Comparison of ENCODE assay signal across 8 mouse cellular contexts in the genomic region with DNA sequence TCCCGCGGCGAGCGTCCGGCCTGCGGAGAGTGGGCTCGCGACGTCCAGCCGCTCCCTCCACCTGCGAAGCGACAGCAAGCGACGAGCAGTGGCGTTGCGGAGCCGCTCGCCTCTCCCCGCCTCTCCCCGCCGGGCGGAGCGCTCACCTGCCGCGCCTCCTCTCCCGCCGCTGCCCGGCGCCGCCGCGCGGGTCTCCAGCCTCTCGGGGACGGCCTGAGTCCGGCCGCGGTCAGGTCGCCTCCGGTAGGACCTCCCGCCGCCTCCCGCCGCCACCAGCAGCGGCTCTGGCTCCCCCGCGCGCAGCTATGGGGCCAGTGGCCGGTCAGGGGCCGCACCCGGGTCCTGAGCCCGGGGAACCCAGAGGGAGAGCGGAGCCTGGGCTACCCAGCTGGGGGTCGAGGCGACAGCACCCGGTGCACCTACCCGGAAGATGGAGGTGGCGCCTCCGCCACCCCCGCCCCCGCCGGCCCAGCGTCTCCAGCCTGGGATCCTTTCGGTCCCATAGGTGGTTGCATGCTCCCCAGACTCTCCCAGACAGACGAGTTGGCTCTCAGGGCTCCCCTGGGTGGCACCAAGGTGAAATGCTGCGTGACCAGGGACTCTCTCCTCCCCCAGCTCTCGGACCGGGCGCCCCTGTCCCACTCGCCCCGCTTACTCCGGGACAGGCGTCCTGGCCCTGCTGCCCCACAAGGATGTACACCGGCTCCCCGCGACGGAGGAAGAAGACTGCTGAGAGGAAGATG. TPM values are rescaled to one million over a fixed set of nuclear protein-coding genes. Genes with fewer than 3 reads are reported as not detected.
DNase-seq lines count a peak whose midpoint lies in the region; ATAC-seq and TF ChIP-seq lines count a peak whose summit lies in the region.

No protein-coding gene starts in this region.

- no peaks in the 10 kb centered on the region; the same call in 1 of the 2 replicates for H3K36me3 ChIP-seq in ES-Bruce4 (ENCODE audit: control insufficient read depth, insufficient read depth, low read length, poor library complexity, severe bottlenecking)
- no peaks in the 10 kb centered on the region; the same call in 1 of the 2 replicates for H3K36me3 ChIP-seq in heart, embryonic 15.5 days
- H3K36me3 ChIP-seq in midbrain, embryonic 12.5 days = no peaks in the 10 kb centered on the region

- ATAC-seq in heart, embryonic 15.5 days (replicated peaks; ENCODE audit: insufficient number of reproducible peaks, insufficient read depth, low FRiP score, low read depth) = 0 out of 2 replicates have a peak, but pooled peaks have one; percentile 43
- ATAC-seq in midbrain, embryonic 12.5 days (ENCODE audit: low FRiP score, low read depth) = peak; percentile 60; the same call in 1 of the 2 replicates

- peak overlapping the region; percentile 84 for H3K9ac ChIP-seq in ES-Bruce4 (ENCODE audit: low read depth, poor library complexity, severe bottlenecking)
- H3K9ac ChIP-seq in heart, embryonic 15.5 days = peak overlapping the region; percentile 60
- H3K9ac ChIP-seq in midbrain, embryonic 12.5 days (replicated peaks) = peak overlapping the region; percentile 65

- no peak for TF ChIP-seq CTCF in ES-Bruce4 (IDR thresholded peaks at IDR 0.05; ENCODE audit: low read depth, low read length)

- peaks cover 13% of the 10 kb centered on the region for H3K27me3 ChIP-seq in ES-Bruce4 (ENCODE audit: control insufficient read depth, insufficient read depth, low read length, poor library complexity, severe bottlenecking)
- peaks cover 73% of the 10 kb centered on the region for H3K27me3 ChIP-seq in heart, embryonic 15.5 days
- H3K27me3 ChIP-seq in midbrain, embryonic 12.5 days = peaks cover 75% of the 10 kb centered on the region

- no peaks in the 10 kb centered on the region for H3K9me3 ChIP-seq in ES-Bruce4 (replicated peaks; ENCODE audit: control insufficient read depth, insufficient read depth, low read length, poor library complexity, severe bottlenecking)
- no peaks in the 10 kb centered on the region for H3K9me3 ChIP-seq in heart, embryonic 15.5 days (replicated peaks)
- no peaks in the 10 kb centered on the region for H3K9me3 ChIP-seq in midbrain, embryonic 12.5 days

- WGBS in heart, embryonic 15.5 days = 1% methylated on average over 77 of the region's 77 CpGs
- WGBS in midbrain, embryonic 12.5 days = under 1% methylated on average over 57 of the region's 77 CpGs

- no peak for TF ChIP-seq POLR2A in ES-Bruce4 (IDR thresholded peaks at IDR 0.05; ENCODE audit: insufficient read depth, low read length)

- H3K27ac ChIP-seq in ES-Bruce4 (ENCODE audit: insufficient read depth, low read length) = no peak overlapping the region
- H3K27ac ChIP-seq in heart, embryonic 15.5 days = no peak overlapping the region
- H3K27ac ChIP-seq in midbrain, embryonic 12.5 days (replicated peaks) = no peak overlapping the region

- H3K4me1 ChIP-seq in ES-Bruce4 (ENCODE audit: control insufficient read depth, insufficient read depth, low read length) = no peaks in the 10 kb centered on the region
- peaks cover 17% of the 10 kb centered on the region for H3K4me1 ChIP-seq in heart, embryonic 15.5 days (replicated peaks)
- peaks cover 17% of the 10 kb centered on the region for H3K4me1 ChIP-seq in midbrain, embryonic 12.5 days

- H3K4me3 ChIP-seq in ES-Bruce4 (ENCODE audit: low read depth, low read length) = peak overlapping the region; percentile 79
- peak overlapping the region; percentile 74 for H3K4me3 ChIP-seq in heart, embryonic 15.5 days
- peak overlapping the region; percentile 66 for H3K4me3 ChIP-seq in midbrain, embryonic 12.5 days

- peak overlapping the region; percentile 100 for H3K4me2 ChIP-seq in heart, embryonic 15.5 days
- peak overlapping the region; percentile 100 for H3K4me2 ChIP-seq in midbrain, embryonic 12.5 days (replicated peaks)

- no peak for TF ChIP-seq EP300 in ES-Bruce4 (IDR thresholded peaks at IDR 0.05; ENCODE audit: insufficient read depth, low read depth, low read length)

- intact Hi-C loops in gastrocnemius, postnatal 14 days (cut with DNase I; ENCODE audit: low total_unique reads) = no loop called here

- peak; percentile 85 for DNase-seq in A20 (ENCODE audit: low read depth, low spot score)
- DNase-seq in cerebellum, postnatal 36 days = peak; percentile 39 to 48
- DNase-seq in kidney, postnatal 36 days = peak; percentile 31 to 67
- peak; percentile 29 for DNase-seq in thymus, postnatal 0 days (ENCODE audit: low spot score)
- no peak for DNase-seq in gastrocnemius, postnatal 14 days

RNA-seq across cellular contexts. Expression of a gene that starts 2.0 kb away (rescaled TPM):
- 1.1 and 1.6 TPM in 2 replicates for polyA plus RNA-seq in ES-Bruce4 (2011; ENCODE audit: insufficient read depth, insufficient read length, low read depth, missing spikeins)
- polyA plus RNA-seq in heart, embryonic 15.5 days (2015; fragmentation: Nextera tagmentation; extraction: Ambion mirVana) = 0.10 and 0.22 TPM in 2 replicates
- polyA plus RNA-seq in midbrain, embryonic 12.5 days (2016; fragmentation: Nextera tagmentation; extraction: Ambion mirVana) = 0.26 and 0.50 TPM in 2 replicates
- polyA plus RNA-seq in thymus, postnatal 0 days (2015; fragmentation: Nextera tagmentation; extraction: Ambion mirVana) = 0.08 TPM in 1 of 2 replicates, not detected in the other
- not detected for total RNA-seq in gastrocnemius, postnatal 14 days (2021)

RNA-seq across cellular contexts. Expression of a gene that starts 16.1 kb away (rescaled TPM):
- polyA plus RNA-seq in ES-Bruce4 (2011; ENCODE audit: insufficient read depth, insufficient read length, low read depth, missing spikeins) = 1.6 and 1.7 TPM in 2 replicates
- polyA plus RNA-seq in heart, embryonic 15.5 days (2015; fragmentation: Nextera tagmentation; extraction: Ambion mirVana) = 2.0 and 2.4 TPM in 2 replicates
- polyA plus RNA-seq in midbrain, embryonic 12.5 days (2016; fragmentation: Nextera tagmentation; extraction: Ambion mirVana) = 0.77 and 0.97 TPM in 2 replicates
- polyA plus RNA-seq in thymus, postnatal 0 days (2015; fragmentation: Nextera tagmentation; extraction: Ambion mirVana) = 1.6 and 2.1 TPM in 2 replicates
- total RNA-seq in gastrocnemius, postnatal 14 days (2021) = under 1 TPM in 1 of 2 experiments, not detected in 1; 0.20 TPM

RNA-seq across cellular contexts. Expression of a gene that starts 29.1 kb away (rescaled TPM):
- polyA plus RNA-seq in ES-Bruce4 (2011; ENCODE audit: insufficient read depth, insufficient read length, low read depth, missing spikeins) = 42.6 and 43.3 TPM in 2 replicates
- 15.4 and 20.6 TPM in 2 replicates for polyA plus RNA-seq in heart, embryonic 15.5 days (2015; fragmentation: Nextera tagmentation; extraction: Ambion mirVana)
- polyA plus RNA-seq in midbrain, embryonic 12.5 days (2016; fragmentation: Nextera tagmentation; extraction: Ambion mirVana) = 35.4 and 35.9 TPM in 2 replicates
- polyA plus RNA-seq in thymus, postnatal 0 days (2015; fragmentation: Nextera tagmentation; extraction: Ambion mirVana) = 17.9 and 18.0 TPM in 2 replicates
- 10 to 100 TPM; 12.7 to 12.9 TPM for total RNA-seq in gastrocnemius, postnatal 14 days (2021)

RNA-seq across cellular contexts. Expression of a gene that starts 39.3 kb away (rescaled TPM):
- 38.4 and 45.2 TPM in 2 replicates for polyA plus RNA-seq in ES-Bruce4 (2011; ENCODE audit: insufficient read depth, insufficient read length, low read depth, missing spikeins)
- polyA plus RNA-seq in heart, embryonic 15.5 days (2015; fragmentation: Nextera tagmentation; extraction: Ambion mirVana) = 6.2 and 8.5 TPM in 2 replicates
- 25.7 and 29.2 TPM in 2 replicates for polyA plus RNA-seq in midbrain, embryonic 12.5 days (2016; fragmentation: Nextera tagmentation; extraction: Ambion mirVana)
- polyA plus RNA-seq in thymus, postnatal 0 days (2015; fragmentation: Nextera tagmentation; extraction: Ambion mirVana) = 1.8 and 2.3 TPM in 2 replicates
- 1 to 10 TPM; 1.8 to 3.6 TPM for total RNA-seq in gastrocnemius, postnatal 14 days (2021)
